Mouse (Mus musculus): ENCODE measurements around the gene Tymp. TPM values are rescaled to one million over a fixed set of nuclear protein-coding genes. Genes with fewer than 3 reads are reported as not detected.

Gene Tymp
- polyA plus RNA-seq, 1 experiment from 2014 or later, result 3.6 TPM

DNA sequence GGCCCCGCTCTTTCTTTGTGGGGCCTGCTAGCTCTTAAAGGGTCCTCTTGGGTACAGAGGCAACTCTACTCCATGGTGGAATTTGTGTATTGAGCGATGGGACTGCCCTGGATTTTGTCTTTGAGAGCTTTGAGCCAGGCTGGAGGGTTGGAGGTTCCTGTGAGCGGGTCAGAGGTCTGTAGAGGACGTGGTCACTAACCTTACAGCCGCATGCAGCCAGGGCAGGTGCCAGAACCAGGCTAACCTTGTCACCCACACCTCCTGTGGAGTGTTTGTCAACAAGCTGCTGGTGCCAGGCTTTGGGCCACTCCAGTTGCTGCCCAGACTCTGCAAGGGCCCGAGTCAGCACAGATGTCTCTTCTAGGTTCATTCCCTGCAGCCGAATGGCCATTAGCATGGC lies 799 bp downstream of the Tymp start:
- TF ChIP-seq CTCF (IDR thresholded peaks at IDR 0.05; ENCODE audit: low read depth), result no peak
- Histone ChIP-seq H3K27me3 (replicated peaks; ENCODE audit: control insufficient read depth, insufficient read depth, low read length) (peaks cover 39% of the 10 kb centered on the region), H3K4me3 (ENCODE audit: low read depth, low read length) (no peak overlapping the region), H3K4me2 (replicated peaks; ENCODE audit: low read depth) (no peak overlapping the region), H3K9me3 (ENCODE audit: control insufficient read depth) (no peaks in the 10 kb centered on the region), H3K27ac (ENCODE audit: low read depth, low read length) (no peak overlapping the region), H3K4me1 (replicated peaks; ENCODE audit: control insufficient read depth, insufficient read depth, low read length) (peaks cover 9% of the 10 kb centered on the region), H3K36me3 (ENCODE audit: control insufficient read depth, insufficient read depth) (peaks cover 13% of the 10 kb centered on the region), H3K9ac (ENCODE audit: low read depth, low read length) (no peak overlapping the region)
- ATAC-seq, result no peak
- 88% methylated on average over 7 of the region's 7 CpGs for WGBS

DNA sequence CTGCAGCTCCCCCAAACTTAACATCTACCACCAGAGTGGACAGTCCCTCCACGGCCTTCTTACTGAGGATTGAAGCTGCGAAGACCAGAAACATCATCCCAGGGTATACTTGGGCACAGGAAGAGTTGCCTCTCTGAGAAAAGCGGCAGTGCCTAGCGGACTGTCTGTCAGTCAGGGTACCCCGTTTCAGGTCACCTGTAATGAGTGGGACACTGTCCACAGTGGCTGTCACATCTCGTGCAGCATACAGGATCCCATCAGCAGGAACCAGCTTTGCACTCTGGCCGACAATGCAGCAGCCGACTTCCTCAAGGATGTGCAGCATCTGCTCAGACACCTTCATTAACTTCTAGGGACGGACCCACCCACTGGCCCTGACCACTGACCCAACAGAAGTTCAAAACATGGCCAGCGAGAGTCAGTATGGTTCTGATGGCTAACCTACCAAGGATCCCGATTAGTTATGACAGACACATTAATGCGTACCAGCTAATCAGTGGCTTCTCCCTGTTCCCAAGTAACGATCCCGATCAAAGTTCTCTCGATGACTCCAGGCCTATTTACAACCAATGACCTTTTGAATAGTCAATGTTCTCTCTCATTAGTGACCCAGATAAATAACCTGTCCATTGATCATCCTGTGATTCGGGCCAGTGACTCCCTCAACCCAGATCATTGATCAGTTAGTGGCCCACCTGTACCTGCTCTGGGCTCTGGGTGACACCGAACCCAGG lies 1.9 kb downstream of the Tymp start:
- 0 out of 2 replicates have a peak, but pooled peaks have one; percentile 1 for ATAC-seq
- Histone ChIP-seq H3K27me3 (replicated peaks; ENCODE audit: control insufficient read depth, insufficient read depth, low read length) (peaks cover 39% of the 10 kb centered on the region), H3K9me3 (ENCODE audit: control insufficient read depth) (no peaks in the 10 kb centered on the region), H3K4me2 (replicated peaks; ENCODE audit: low read depth) (peak overlapping the region; percentile 89), H3K36me3 (ENCODE audit: control insufficient read depth, insufficient read depth) (peaks cover 23% of the 10 kb centered on the region), H3K4me3 (ENCODE audit: low read depth, low read length) (no peak overlapping the region), H3K27ac (ENCODE audit: low read depth, low read length) (no peak overlapping the region), H3K4me1 (replicated peaks; ENCODE audit: control insufficient read depth, insufficient read depth, low read length) (peaks cover 9% of the 10 kb centered on the region), H3K9ac (ENCODE audit: low read depth, low read length) (no peak overlapping the region)
- 81% methylated on average over 17 of the region's 17 CpGs for WGBS
- TF ChIP-seq CTCF (IDR thresholded peaks at IDR 0.05; ENCODE audit: low read depth), result no peak

DNA sequence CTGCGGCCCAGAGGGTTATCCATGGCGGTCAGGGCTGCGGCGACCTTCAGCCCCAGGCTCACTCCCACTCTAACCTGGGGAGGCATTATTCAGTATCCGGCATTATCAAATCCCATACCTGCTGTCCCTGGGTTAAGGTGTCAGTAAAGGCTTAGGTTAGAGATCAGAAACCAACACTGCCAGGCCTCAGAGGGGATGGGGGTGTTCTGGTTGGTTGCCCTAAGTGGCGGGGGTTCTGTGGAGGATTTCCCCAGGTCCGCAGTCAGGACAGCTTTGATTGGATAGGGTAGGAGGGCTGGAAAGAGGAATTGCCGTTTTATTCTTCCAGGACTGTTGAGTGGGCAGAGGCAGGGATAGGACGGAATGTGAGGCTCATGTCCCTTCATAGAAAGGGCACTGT lies 2.5 kb downstream of the Tymp start:
- peak overlapping the region; percentile 93 for H3K27ac ChIP-seq (ENCODE audit: low read depth, low read length)
- peaks cover 30% of the 10 kb centered on the region for H3K36me3 ChIP-seq (ENCODE audit: control insufficient read depth, insufficient read depth)
- ATAC-seq, result no peak
- 47% methylated on average over 9 of the region's 9 CpGs for WGBS
- no peaks in the 10 kb centered on the region for H3K9me3 ChIP-seq (ENCODE audit: control insufficient read depth)
- TF ChIP-seq CTCF (IDR thresholded peaks at IDR 0.05; ENCODE audit: low read depth), result no peak
- H3K4me1 ChIP-seq (replicated peaks; ENCODE audit: control insufficient read depth, insufficient read depth, low read length), result peaks cover 9% of the 10 kb centered on the region
- H3K9ac ChIP-seq (ENCODE audit: low read depth, low read length), result peak overlapping the region; percentile 72
- H3K4me3 ChIP-seq (ENCODE audit: low read depth, low read length), result peak overlapping the region; percentile 68
- peaks cover 34% of the 10 kb centered on the region for H3K27me3 ChIP-seq (replicated peaks; ENCODE audit: control insufficient read depth, insufficient read depth, low read length)
- peak overlapping the region; percentile 89 for H3K4me2 ChIP-seq (replicated peaks; ENCODE audit: low read depth)

DNA sequence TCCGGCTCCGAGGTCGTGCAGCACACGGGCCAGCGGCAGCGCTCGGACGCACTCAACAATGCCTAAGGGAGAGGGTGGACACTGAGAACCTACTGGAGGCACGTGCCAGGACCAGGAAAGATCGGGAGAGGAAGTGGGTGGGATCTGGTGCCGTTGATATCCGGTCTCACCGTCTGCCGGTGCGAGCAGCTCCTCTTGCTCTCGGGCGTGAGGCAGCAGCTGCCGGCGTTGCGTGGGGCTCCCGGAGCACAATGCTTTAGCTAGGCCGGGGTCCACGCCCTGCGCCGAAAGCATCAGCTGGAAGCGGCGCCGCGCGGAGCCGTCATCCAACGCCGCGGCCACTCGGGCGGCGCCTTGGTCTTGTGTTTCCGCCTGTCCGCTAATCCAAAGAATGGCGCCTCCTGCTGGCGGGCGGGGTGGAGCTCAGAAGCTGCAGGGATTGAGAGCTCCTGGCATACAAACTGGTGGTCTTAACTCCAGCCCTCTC lies 3.0 kb downstream of the Tymp start, which contains the start of gene Sco2:
TSS of gene Sco2 (minus strand) at position 85 of the 487 bp plus-strand sequence.
- Histone ChIP-seq H3K4me3 (ENCODE audit: low read depth, low read length) (peak within 1 kb of the TSS; percentile 68), H3K36me3 (ENCODE audit: control insufficient read depth, insufficient read depth) (peaks cover 35% of the 10 kb centered on the region), H3K4me2 (replicated peaks; ENCODE audit: low read depth) (peak within 1 kb of the TSS; percentile 89), H3K4me1 (replicated peaks; ENCODE audit: control insufficient read depth, insufficient read depth, low read length) (peaks cover 7% of the 10 kb centered on the region), H3K9ac (ENCODE audit: low read depth, low read length) (peak within 1 kb of the TSS; percentile 72), H3K9me3 (ENCODE audit: control insufficient read depth) (no peaks in the 10 kb centered on the region), H3K27me3 (replicated peaks; ENCODE audit: control insufficient read depth, insufficient read depth, low read length) (peaks cover 29% of the 10 kb centered on the region), H3K27ac (ENCODE audit: low read depth, low read length) (peak within 1 kb of the TSS; percentile 93)
- peak; percentile 92 for TF ChIP-seq CTCF (IDR thresholded peaks at IDR 0.05; ENCODE audit: low read depth)
- under 1% methylated on average over 42 of the region's 42 CpGs for WGBS
- peak; percentile 78 for ATAC-seq

DNA sequence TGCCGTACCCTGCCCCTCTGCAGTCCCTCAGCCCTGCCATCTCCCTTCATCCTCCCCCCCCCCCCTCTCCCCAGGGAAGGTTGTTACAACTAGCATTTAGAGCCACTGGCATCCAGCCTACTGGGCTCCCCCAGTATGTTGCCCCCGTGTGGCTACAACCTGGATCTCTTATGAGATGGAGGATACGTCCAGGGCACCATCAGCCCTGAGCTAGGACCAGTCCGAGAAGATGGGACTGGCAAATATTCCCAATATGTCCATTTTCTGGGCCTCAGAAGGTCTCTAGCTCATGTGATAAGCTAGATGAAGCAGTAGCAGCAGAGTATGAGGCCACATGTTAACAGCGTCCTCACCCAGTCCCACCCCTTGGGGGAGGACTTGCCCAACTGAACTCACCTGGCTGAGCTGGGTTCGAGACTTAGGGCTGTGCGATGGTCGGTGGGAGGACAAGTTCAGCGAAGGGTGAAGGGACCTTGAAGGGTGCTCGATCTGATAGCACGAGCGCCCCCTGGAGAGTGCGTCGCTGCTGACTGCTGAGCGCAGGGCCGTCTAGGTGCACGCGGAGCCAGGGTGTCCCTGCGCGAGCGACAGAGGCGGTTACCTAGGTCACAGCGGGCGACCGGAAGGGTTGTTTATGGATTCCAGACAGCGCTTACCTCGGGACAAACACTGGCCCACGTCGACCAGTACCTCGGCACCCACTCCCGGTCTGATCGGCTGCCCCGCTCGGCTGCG lies 3.6 kb downstream of the Tymp start:
- peak overlapping the region; percentile 72 for H3K9ac ChIP-seq (ENCODE audit: low read depth, low read length)
- no peaks in the 10 kb centered on the region for H3K9me3 ChIP-seq (ENCODE audit: control insufficient read depth)
- peak overlapping the region; percentile 68 for H3K4me3 ChIP-seq (ENCODE audit: low read depth, low read length)
- peak overlapping the region; percentile 93 for H3K27ac ChIP-seq (ENCODE audit: low read depth, low read length)
- H3K4me1 ChIP-seq (replicated peaks; ENCODE audit: control insufficient read depth, insufficient read depth, low read length), result peaks cover 3% of the 10 kb centered on the region; the same call in 1 of the 2 replicates
- peaks cover 41% of the 10 kb centered on the region for H3K36me3 ChIP-seq (ENCODE audit: control insufficient read depth, insufficient read depth)
- peak; percentile 83 for ATAC-seq
- peak overlapping the region; percentile 89 for H3K4me2 ChIP-seq (replicated peaks; ENCODE audit: low read depth)
- WGBS, result 1% methylated on average over 35 of the region's 35 CpGs
- H3K27me3 ChIP-seq (replicated peaks; ENCODE audit: control insufficient read depth, insufficient read depth, low read length), result peaks cover 22% of the 10 kb centered on the region
- peak; percentile 77 for TF ChIP-seq CTCF (IDR thresholded peaks at IDR 0.05; ENCODE audit: low read depth)

DNA sequence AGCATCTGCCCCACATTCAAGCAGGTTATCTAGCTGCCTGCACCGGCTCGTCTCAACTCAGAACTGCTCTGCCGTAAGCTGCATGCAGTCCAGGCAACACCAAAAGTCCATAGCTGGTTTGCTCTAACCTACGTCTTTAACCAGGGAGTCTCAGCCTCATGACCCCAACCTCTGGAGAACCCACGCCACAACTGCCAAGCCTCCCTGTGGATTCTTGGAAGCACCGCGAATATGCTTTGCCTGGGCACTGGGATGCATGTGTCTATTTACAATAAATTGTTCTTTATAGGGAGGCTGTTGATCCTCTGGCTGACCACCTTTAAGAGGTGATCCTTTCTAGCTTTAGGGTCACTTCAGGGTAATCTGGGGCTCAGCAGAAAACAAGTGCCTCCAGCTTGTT lies 4.3 kb downstream of the Tymp start:
- TF ChIP-seq CTCF (IDR thresholded peaks at IDR 0.05; ENCODE audit: low read depth), result no peak
- no peak overlapping the region for H3K9ac ChIP-seq (ENCODE audit: low read depth, low read length)
- peak overlapping the region; percentile 89 for H3K4me2 ChIP-seq (replicated peaks; ENCODE audit: low read depth)
- peak overlapping the region; percentile 68; the same call in 1 of the 2 replicates for H3K4me3 ChIP-seq (ENCODE audit: low read depth, low read length)
- peaks cover 3% of the 10 kb centered on the region; the same call in 1 of the 2 replicates for H3K4me1 ChIP-seq (replicated peaks; ENCODE audit: control insufficient read depth, insufficient read depth, low read length)
- H3K36me3 ChIP-seq (ENCODE audit: control insufficient read depth, insufficient read depth), result peaks cover 48% of the 10 kb centered on the region
- WGBS, result 76% methylated on average over 7 of the region's 7 CpGs
- peaks cover 16% of the 10 kb centered on the region for H3K27me3 ChIP-seq (replicated peaks; ENCODE audit: control insufficient read depth, insufficient read depth, low read length)
- ATAC-seq, result no peak
- H3K9me3 ChIP-seq (ENCODE audit: control insufficient read depth), result no peaks in the 10 kb centered on the region
- peak overlapping the region; percentile 93; the same call in 1 of the 2 replicates for H3K27ac ChIP-seq (ENCODE audit: low read depth, low read length)
